Mouse (Mus musculus) forebrain, embryonic 14.5 days (tissue): Measurements from ENCODE around the gene Gm6592. TPM values are rescaled to one million over a fixed set of nuclear protein-coding genes. Genes with fewer than 3 reads are reported as not detected.
"Not testable (repeated sequence)": the region's sequence is repeated elsewhere in the genome, so short reads cannot be mapped to it uniquely, and the experiment has no call there.

Experiments
- ATAC-seq: fragments of 200-750 bp; cut with Nextera tagmentation; 2 replicates; pipeline ENCODE4 v1.8.0; 2017; ENCODE audit warnings: mild to moderate bottlenecking, moderate library complexity
- DNase-seq: peaks from one replicate; pipeline ENCODE4 v3.0.0-alpha.2; 2015; ENCODE audit warnings: low spot score
- H3K27ac ChIP-seq: fragments of 300-500 bp; sonication (generic); 2 replicates; pipeline ENCODE4 v1.5.1; 2014; ENCODE audit warnings: low read depth, mild to moderate bottlenecking, control low read depth, low read length, moderate library complexity
- H3K27me3 ChIP-seq: fragments of 300-500 bp; sonication (generic); replicated peaks from 2 replicates; pipeline ENCODE4 v1.6.1; 2014; ENCODE audit warnings: low read length, control low read depth, mixed read lengths; ENCODE audit not compliant: control insufficient read depth, insufficient read depth
- H3K36me3 ChIP-seq: fragments of 300-500 bp; sonication (generic); 2 replicates; pipeline ENCODE4 v1.6.1; 2014; ENCODE audit warnings: low read length, control low read depth; ENCODE audit not compliant: control insufficient read depth, insufficient read depth
- H3K4me1 ChIP-seq: fragments of 300-500 bp; sonication (generic); 2 replicates; pipeline ENCODE4 v1.6.1; 2014; ENCODE audit warnings: antibody characterized with exemption, low read length, control low read depth; ENCODE audit not compliant: control insufficient read depth, insufficient read depth
- H3K4me2 ChIP-seq: fragments of 300-500 bp; sonication (generic); 2 replicates; pipeline ENCODE4 v1.6.1; 2014; ENCODE audit warnings: mild to moderate bottlenecking, control low read depth, low read length
- H3K4me3 ChIP-seq: fragments of 300-500 bp; sonication (generic); 2 replicates; pipeline ENCODE4 v1.5.1; 2014; ENCODE audit warnings: low read depth, low read length, control low read depth
- H3K9ac ChIP-seq: fragments of 300-500 bp; sonication (generic); 2 replicates; pipeline ENCODE4 v1.6.1; 2014; ENCODE audit warnings: mild to moderate bottlenecking, low read length, control low read depth, moderate library complexity
- H3K9me3 ChIP-seq: fragments of 300-500 bp; sonication (generic); replicated peaks from 2 replicates; pipeline ENCODE4 v1.6.1; 2016; ENCODE audit warnings: low read length, control low read depth, mixed read lengths; ENCODE audit not compliant: control insufficient read depth
- WGBS: fragments of 180-500 bp; shearing (Covaris S2); extraction: QIAGEN DNeasy Blood & Tissue Kit; methylation state at CpG from one replicate; pipeline ENCODE4 v1.1.7; 2014; 5-methylcytosine and 5-hydroxymethylcytosine counted together
- polyA plus RNA-seq: library from polyadenylated mRNA; unstranded; fragments of >200 nt; fragmentation: Nextera tagmentation; extraction: Ambion mirVana; gene quantifications from 2 replicates; pipeline ENCODE4 v1.2.1, GENCODE M21; 2014

Gene Gm6592
- not detected in 2 replicates for polyA plus RNA-seq

GRCm38 (mm10) chrX:8843694-8844093 lies at the start of gene Gm6592:
Gm6592 (plus strand) TSS chrX:8843994.
- no peak within 1 kb of the TSS for H3K4me2 ChIP-seq
- ATAC-seq: no peak
- no peak within 1 kb of the TSS for H3K9ac ChIP-seq
- H3K9me3 ChIP-seq: no peaks in the 10 kb centered on the region
- H3K4me3 ChIP-seq: no peak within 1 kb of the TSS
- no peak for DNase-seq
- H3K36me3 ChIP-seq: no peaks in the 10 kb centered on the region
- 71% methylated on average over 1 of the region's 1 CpGs for WGBS
- no peaks in the 10 kb centered on the region for H3K27me3 ChIP-seq
- H3K4me1 ChIP-seq: no peaks in the 10 kb centered on the region
- no peak within 1 kb of the TSS for H3K27ac ChIP-seq

GRCm38 (mm10) chrX:8803391-8803790 lies 40.4 kb upstream of the Gm6592 start, which contains the start of gene Ssxb5:
Ssxb5 (plus strand) TSS chrX:8803691.
- not testable (repeated sequence) for DNase-seq, H3K27ac ChIP-seq, H3K4me3 ChIP-seq, H3K27me3 ChIP-seq, H3K4me2 ChIP-seq, H3K36me3 ChIP-seq, H3K4me1 ChIP-seq, ATAC-seq, H3K9me3 ChIP-seq, H3K9ac ChIP-seq
- WGBS: 80% methylated on average over 4 of the region's 4 CpGs

- H3K4me2 ChIP-seq: no peak overlapping the region
- H3K27ac ChIP-seq: no peak overlapping the region
- H3K36me3 ChIP-seq: no peaks in the 10 kb centered on the region
- ATAC-seq (no peak), DNase-seq (peak; percentile 41)
- H3K4me1 ChIP-seq: no peaks in the 10 kb centered on the region
- no peak overlapping the region for H3K9ac ChIP-seq
- no peak overlapping the region for H3K4me3 ChIP-seq
- no peaks in the 10 kb centered on the region for H3K27me3 ChIP-seq
- H3K9me3 ChIP-seq: no peaks in the 10 kb centered on the region
These were observed 11.8 kb upstream of the Gm6592 start for GRCm38 (mm10) chrX:8832043-8832442.

GRCm38 (mm10) chrX:8852486-8852885 lies 8.7 kb downstream of the Gm6592 start:
- no peak for ATAC-seq
- 90% methylated on average over 10 of the region's 10 CpGs for WGBS
- H3K27me3 ChIP-seq: no peaks in the 10 kb centered on the region
- H3K4me2 ChIP-seq: no peak overlapping the region
- H3K9ac ChIP-seq: no peak overlapping the region
- no peak overlapping the region for H3K27ac ChIP-seq
- no peaks in the 10 kb centered on the region for H3K36me3 ChIP-seq
- no peaks in the 10 kb centered on the region for H3K9me3 ChIP-seq
- no peak for DNase-seq
- H3K4me1 ChIP-seq: no peaks in the 10 kb centered on the region
- no peak overlapping the region for H3K4me3 ChIP-seq

- ATAC-seq: peak; percentile 65
- WGBS: 22% methylated on average over 3 of the region's 3 CpGs
- not testable (repeated sequence) for H3K27me3 ChIP-seq
These were observed 20.5 kb downstream of the Gm6592 start for GRCm38 (mm10) chrX:8864331-8864730.

GRCm38 (mm10) chrX:8873953-8874352 lies 30.2 kb downstream of the Gm6592 start, which contains the start of gene Gm5751:
Gm5751 (plus strand) TSS chrX:8874253.
- H3K4me1 ChIP-seq, H3K27me3 ChIP-seq, H3K4me2 ChIP-seq, H3K4me3 ChIP-seq, H3K9me3 ChIP-seq, H3K27ac ChIP-seq, DNase-seq, H3K9ac ChIP-seq, ATAC-seq, H3K36me3 ChIP-seq: not testable (repeated sequence)
- WGBS: 83% methylated on average over 3 of the region's 4 CpGs

More at GRCm38 (mm10) chrX:8864331-8864730, 20.5 kb downstream of the Gm6592 start:
- not testable (repeated sequence) for H3K27ac ChIP-seq, H3K4me2 ChIP-seq, H3K9ac ChIP-seq, H3K36me3 ChIP-seq, H3K4me1 ChIP-seq, H3K4me3 ChIP-seq, H3K9me3 ChIP-seq
- peak; percentile 85 for DNase-seq

- Histone ChIP-seq H3K36me3 (no peaks in the 10 kb centered on the region), H3K9me3 (no peaks in the 10 kb centered on the region), H3K27me3 (no peaks in the 10 kb centered on the region), H3K4me1 (no peaks in the 10 kb centered on the region), H3K4me3 (no peak overlapping the region), H3K9ac (no peak overlapping the region), H3K27ac (no peak overlapping the region), H3K4me2 (no peak overlapping the region)
- 77% methylated on average over 4 of the region's 4 CpGs for WGBS
- no peak for ATAC-seq
- no peak for DNase-seq
These were observed 40.5 kb downstream of the Gm6592 start for GRCm38 (mm10) chrX:8884336-8884735.

GRCm38 (mm10) chrX:8891975-8892342 lies 48.2 kb downstream of the Gm6592 start:
- H3K4me3 ChIP-seq: peak overlapping the region; percentile 54
- H3K9me3 ChIP-seq: no peaks in the 10 kb centered on the region
- H3K36me3 ChIP-seq: no peaks in the 10 kb centered on the region
- H3K9ac ChIP-seq: peak overlapping the region; percentile 75
- 44% methylated on average over 5 of the region's 9 CpGs for WGBS
- DNase-seq (no peak), ATAC-seq (peak; percentile 47)
- peak overlapping the region; percentile 61 for H3K4me2 ChIP-seq
- H3K27ac ChIP-seq: peak overlapping the region; percentile 82; the same call in 1 of the 2 replicates
- no peaks in the 10 kb centered on the region for H3K4me1 ChIP-seq
- no peaks in the 10 kb centered on the region for H3K27me3 ChIP-seq

- H3K27me3 ChIP-seq: no peaks in the 10 kb centered on the region
- no peaks in the 10 kb centered on the region for H3K36me3 ChIP-seq
- H3K9me3 ChIP-seq: no peaks in the 10 kb centered on the region
- H3K4me1 ChIP-seq: no peaks in the 10 kb centered on the region
- peak within 1 kb of the TSS; percentile 54 for H3K4me3 ChIP-seq
- H3K4me2 ChIP-seq: peak within 1 kb of the TSS; percentile 61
- WGBS: 26% methylated on average over 82 of the region's 95 CpGs
- peak within 1 kb of the TSS; percentile 82 for H3K27ac ChIP-seq
- peak; percentile 64 for DNase-seq
- ATAC-seq: peak; percentile 92
- H3K9ac ChIP-seq: peak within 1 kb of the TSS; percentile 75
These were observed 48.8 kb downstream of the Gm6592 start, which contains the start of gene B630019K06Rik for GRCm38 (mm10) chrX:8892343-8893155. B630019K06Rik (plus strand) TSS chrX:8892382.
